Mouse (Mus musculus) hindbrain, embryonic 15.5 days (tissue): ENCODE measurements around the gene Gapdhs. TPM values are rescaled to one million over a fixed set of nuclear protein-coding genes. Genes with fewer than 3 reads are reported as not detected.

ENCODE experiments used
- ATAC-seq: fragments of 200-750 bp; cut with Nextera tagmentation; 2 replicates; pipeline ENCODE4 v1.8.0; 2017; ENCODE audit warnings: low read depth, moderate number of reproducible peaks, moderate TSS enrichment; ENCODE audit not compliant: low FRiP score
- H3K27ac ChIP-seq: fragments of 300-500 bp; sonication (generic); replicated peaks from 2 replicates; pipeline ENCODE4 v1.5.1; 2015; ENCODE audit warnings: mild to moderate bottlenecking, inconsistent platforms
- H3K27me3 ChIP-seq: fragments of 300-500 bp; sonication (generic); 2 replicates; pipeline ENCODE4 v1.6.1; 2015; ENCODE audit warnings: control low read depth, inconsistent platforms
- H3K36me3 ChIP-seq: fragments of 300-500 bp; sonication (generic); 2 replicates; pipeline ENCODE4 v1.6.1; 2015; ENCODE audit warnings: control low read depth, inconsistent platforms
- H3K4me1 ChIP-seq: fragments of 300-500 bp; sonication (generic); replicated peaks from 2 replicates; pipeline ENCODE4 v1.6.1; 2015; ENCODE audit warnings: control low read depth, inconsistent platforms
- H3K4me2 ChIP-seq: fragments of 300-500 bp; sonication (generic); 2 replicates; pipeline ENCODE4 v1.6.1; 2015; ENCODE audit warnings: moderate library complexity, mild to moderate bottlenecking, inconsistent platforms
- H3K4me3 ChIP-seq: fragments of 300-500 bp; sonication (generic); 2 replicates; pipeline ENCODE4 v1.5.1; 2015; ENCODE audit warnings: mild to moderate bottlenecking, inconsistent platforms
- H3K9ac ChIP-seq: fragments of 300-500 bp; sonication (generic); 2 replicates; pipeline ENCODE4 v1.6.1; 2015; ENCODE audit warnings: inconsistent platforms
- H3K9me3 ChIP-seq: fragments of 300-500 bp; sonication (generic); 2 replicates; pipeline ENCODE4 v1.6.1; 2016; ENCODE audit warnings: control low read depth, inconsistent platforms
- WGBS: fragments of 180-500 bp; shearing (Covaris S2); methylation state at CpG from one replicate; pipeline ENCODE4 v1.1.7; 2015; 5-methylcytosine and 5-hydroxymethylcytosine counted together
- polyA plus RNA-seq: library from polyadenylated mRNA; unstranded; fragments of >200 nt; fragmentation: Nextera tagmentation; extraction: Ambion mirVana; gene quantifications from 2 replicates; pipeline ENCODE4 v1.2.1, GENCODE M21; 2015

Gapdhs gene
- polyA plus RNA-seq, 1 experiment from 2014 or later, result 0.79 TPM

DNA sequence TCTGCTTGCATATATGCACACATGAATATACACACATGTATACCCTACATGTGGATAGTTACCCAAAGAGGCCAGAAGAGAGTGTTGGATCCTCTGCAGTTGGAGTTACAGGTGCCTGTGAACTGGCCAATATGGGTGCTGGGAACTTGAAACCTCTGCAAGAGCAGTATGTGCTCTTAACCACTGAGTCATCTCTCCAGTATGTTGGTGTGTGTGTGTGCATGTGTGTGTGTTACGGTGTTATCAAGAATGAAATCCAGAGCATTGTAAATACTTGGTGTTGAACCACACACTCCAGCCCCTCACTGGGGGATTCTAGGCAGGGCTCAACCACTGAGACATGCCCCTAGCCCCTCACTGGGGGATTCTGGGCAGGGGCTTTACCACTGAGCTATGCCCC, 36.0 kb downstream of the Gapdhs start:
- no peak for ATAC-seq
- 100% methylated on average over 1 of the region's 1 CpGs for WGBS

DNA sequence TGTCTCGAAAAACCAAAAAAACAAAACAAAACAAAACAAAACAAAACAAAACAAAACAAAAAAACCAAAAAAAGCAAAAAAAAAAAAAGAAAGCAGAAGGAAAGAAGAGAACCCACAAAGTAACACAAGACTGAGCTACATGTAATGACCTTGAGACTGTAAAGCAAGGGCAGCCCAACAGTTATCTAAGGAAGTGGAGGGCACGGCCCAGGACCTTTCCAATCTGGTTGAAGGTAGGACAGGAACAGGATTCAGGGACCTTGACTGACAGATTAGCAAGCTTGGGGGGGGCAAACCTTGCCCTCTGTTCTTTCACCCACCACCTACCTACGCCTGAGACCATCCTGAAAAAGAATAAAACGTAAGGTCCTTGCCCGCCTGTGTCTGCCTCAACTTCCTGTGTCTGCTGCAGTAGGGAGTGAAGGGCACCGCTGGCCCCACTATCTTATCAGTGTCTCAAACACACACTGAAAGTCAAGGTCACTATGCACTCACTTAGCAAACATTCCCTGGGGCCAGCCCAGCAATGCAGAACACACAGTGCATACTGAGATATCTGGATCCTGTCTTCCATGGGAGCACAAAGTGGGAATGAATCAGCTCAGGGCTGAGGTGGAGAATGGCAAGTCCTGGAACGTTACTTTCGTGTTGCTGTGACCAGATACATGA, 37.1 kb downstream of the Gapdhs start:
- no peak overlapping the region for H3K27ac ChIP-seq
- no peak overlapping the region for H3K4me2 ChIP-seq
- no peaks in the 10 kb centered on the region for H3K27me3 ChIP-seq
- 80% methylated on average over 8 of the region's 8 CpGs for WGBS
- H3K9ac ChIP-seq, result no peak overlapping the region
- H3K4me1 ChIP-seq, result no peaks in the 10 kb centered on the region
- H3K36me3 ChIP-seq, result no peaks in the 10 kb centered on the region
- ATAC-seq, result no peak
- H3K4me3 ChIP-seq, result no peak overlapping the region
- H3K9me3 ChIP-seq, result no peaks in the 10 kb centered on the region

More for the DNA sequence above, 36.0 kb downstream of the Gapdhs start:
- no peak overlapping the region for H3K27ac ChIP-seq
- H3K9me3 ChIP-seq, result no peaks in the 10 kb centered on the region
- H3K27me3 ChIP-seq, result no peaks in the 10 kb centered on the region
- H3K9ac ChIP-seq, result no peak overlapping the region
- no peaks in the 10 kb centered on the region for H3K36me3 ChIP-seq
- no peaks in the 10 kb centered on the region for H3K4me1 ChIP-seq
- H3K4me3 ChIP-seq, result no peak overlapping the region
- H3K4me2 ChIP-seq, result no peak overlapping the region

GRCm38 (mm10) chr7:30698589-30698988, 44.9 kb downstream of the Gapdhs start, which contains the start of gene 2200002J24Rik:
2200002J24Rik (plus strand) TSS chr7:30698926.
- whole genome bisulfite sequencing, result 42% methylated on average over 9 of the region's 9 CpGs
- no peak for ATAC-seq
- no peaks in the 10 kb centered on the region for H3K27me3 ChIP-seq

DNA sequence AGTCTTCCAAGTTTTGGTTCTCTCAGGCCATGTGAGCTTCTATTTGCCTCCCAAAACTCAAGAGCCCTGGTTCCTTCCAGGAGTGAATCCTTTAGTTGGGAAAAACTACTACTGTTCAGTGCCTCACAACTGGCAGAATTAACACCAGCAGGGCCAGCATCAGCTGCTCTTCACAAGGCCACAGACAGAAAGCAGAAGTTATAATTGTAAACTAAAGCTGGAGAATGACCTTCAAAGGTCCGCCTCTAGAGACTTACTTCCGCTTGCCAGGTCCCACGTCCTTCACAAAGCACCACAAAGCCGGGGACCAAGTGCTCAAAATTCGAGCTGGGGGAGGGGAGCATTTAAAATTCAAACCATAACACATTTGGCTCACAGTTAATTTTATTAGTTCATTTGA, 45.4 kb downstream of the Gapdhs start:
- WGBS, result 79% methylated on average over 5 of the region's 5 CpGs
- H3K9me3 ChIP-seq, result no peaks in the 10 kb centered on the region
- ATAC-seq, result no peak
- no peak overlapping the region for H3K9ac ChIP-seq
- no peaks in the 10 kb centered on the region for H3K27me3 ChIP-seq
- no peaks in the 10 kb centered on the region for H3K36me3 ChIP-seq
- H3K4me3 ChIP-seq, result no peak overlapping the region
- no peak overlapping the region for H3K4me2 ChIP-seq
- no peak overlapping the region for H3K27ac ChIP-seq
- no peaks in the 10 kb centered on the region for H3K4me1 ChIP-seq

More at GRCm38 (mm10) chr7:30698589-30698988, 44.9 kb downstream of the Gapdhs start, which contains the start of gene 2200002J24Rik:
- Histone ChIP-seq H3K4me2 (no peak within 1 kb of the TSS), H3K9ac (no peak within 1 kb of the TSS), H3K9me3 (no peaks in the 10 kb centered on the region), H3K27ac (no peak within 1 kb of the TSS), H3K36me3 (no peaks in the 10 kb centered on the region), H3K4me1 (no peaks in the 10 kb centered on the region), H3K4me3 (no peak within 1 kb of the TSS)

DNA sequence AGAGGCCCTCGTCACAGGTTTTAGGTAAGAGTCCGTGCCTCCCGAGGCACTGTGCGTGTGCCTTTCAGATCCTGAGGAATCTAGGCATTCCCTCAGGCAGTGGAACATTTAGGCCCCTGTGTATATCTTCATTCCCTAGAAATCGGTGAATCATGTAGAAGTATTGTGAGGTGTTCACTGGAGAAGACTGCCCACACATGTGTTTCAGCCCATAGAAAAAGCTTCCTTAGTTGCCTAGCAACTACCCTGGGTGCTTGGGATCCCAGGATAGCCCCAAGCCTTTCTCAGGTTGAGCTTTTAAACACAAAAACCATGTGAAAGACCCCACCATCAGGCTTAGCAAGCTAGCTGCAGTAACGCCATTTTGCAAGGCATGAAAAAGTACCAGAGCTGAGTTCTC, 55.2 kb downstream of the Gapdhs start:
- no peak overlapping the region for H3K4me2 ChIP-seq
- peaks cover 19% of the 10 kb centered on the region for H3K27me3 ChIP-seq

GRCm38 (mm10) chr7:30683425-30683824, 60.1 kb downstream of the Gapdhs start:
- peaks cover 19% of the 10 kb centered on the region for H3K27me3 ChIP-seq
- H3K27ac ChIP-seq, result no peak overlapping the region
- no peak overlapping the region for H3K9ac ChIP-seq
- H3K4me2 ChIP-seq, result no peak overlapping the region
- WGBS, result 89% methylated on average over 2 of the region's 2 CpGs
- ATAC-seq, result no peak
- no peaks in the 10 kb centered on the region for H3K36me3 ChIP-seq
- no peaks in the 10 kb centered on the region for H3K9me3 ChIP-seq
- H3K4me1 ChIP-seq, result no peaks in the 10 kb centered on the region
- H3K4me3 ChIP-seq, result no peak overlapping the region

More for the DNA sequence above, 55.2 kb downstream of the Gapdhs start:
- WGBS, result 79% methylated on average over 6 of the region's 6 CpGs
- H3K36me3 ChIP-seq, result no peaks in the 10 kb centered on the region
- H3K4me3 ChIP-seq, result no peak overlapping the region
- no peaks in the 10 kb centered on the region for H3K9me3 ChIP-seq
- H3K27ac ChIP-seq, result no peak overlapping the region
- ATAC-seq, result no peak
- no peak overlapping the region for H3K9ac ChIP-seq
- H3K4me1 ChIP-seq, result no peaks in the 10 kb centered on the region

- H3K9ac ChIP-seq, result no peak overlapping the region
- no peak overlapping the region for H3K27ac ChIP-seq
- H3K27me3 ChIP-seq, result peaks cover 4% of the 10 kb centered on the region; the same call in 1 of the 2 replicates
- H3K4me3 ChIP-seq, result no peak overlapping the region
- H3K36me3 ChIP-seq, result no peaks in the 10 kb centered on the region
- no peaks in the 10 kb centered on the region for H3K4me1 ChIP-seq
- H3K9me3 ChIP-seq, result no peaks in the 10 kb centered on the region
- no peak for ATAC-seq
- no peak overlapping the region for H3K4me2 ChIP-seq
- WGBS, result 71% methylated on average over 5 of the region's 5 CpGs
These were observed 61.6 kb downstream of the Gapdhs start for GRCm38 (mm10) chr7:30681897-30682296.

Other genes with a start within 250 kb of the Gapdhs start
- 101 and 135 TPM in 2 replicates for gene Arhgap33, start 208.6 kb downstream of the Gapdhs start, polyA plus RNA-seq
- gene Hspb6, start 191.5 kb downstream of the Gapdhs start, polyA plus RNA-seq, result 11.1 and 13.2 TPM in 2 replicates
- 8.4 and 9.1 TPM in 2 replicates for gene Proser3, start 191.4 kb downstream of the Gapdhs start, polyA plus RNA-seq
- 52.7 and 53.1 TPM in 2 replicates for gene Lin37, start 183.8 kb downstream of the Gapdhs start, polyA plus RNA-seq
- gene U2af1l4, start 180.4 kb downstream of the Gapdhs start, polyA plus RNA-seq, result 89.7 and 92.1 TPM in 2 replicates
- gene Gm49396, start 180.3 kb downstream of the Gapdhs start, polyA plus RNA-seq, result 15.4 and 17.5 TPM in 2 replicates
- gene Psenen, start 180.1 kb downstream of the Gapdhs start, polyA plus RNA-seq, result 124 and 134 TPM in 2 replicates
- gene Igflr1, start 178.3 kb downstream of the Gapdhs start, polyA plus RNA-seq, result 5.5 and 6.0 TPM in 2 replicates
- gene Kmt2b, start 155.0 kb downstream of the Gapdhs start, polyA plus RNA-seq, result 9.2 and 9.8 TPM in 2 replicates
- 0.10 and 0.37 TPM in 2 replicates for gene Zbtb32, start 144.8 kb downstream of the Gapdhs start, polyA plus RNA-seq
- 0.51 and 0.82 TPM in 2 replicates for gene Upk1a, start 130.8 kb downstream of the Gapdhs start, polyA plus RNA-seq
- gene Cox6b1, start 117.5 kb downstream of the Gapdhs start, polyA plus RNA-seq, result 1,185 and 1,301 TPM in 2 replicates
- gene Etv2, start 107.8 kb downstream of the Gapdhs start, polyA plus RNA-seq, result not detected in 2 replicates
- gene Rbm42, start 93.4 kb downstream of the Gapdhs start, polyA plus RNA-seq, result 131 and 139 TPM in 2 replicates
- gene Haus5, start 78.7 kb downstream of the Gapdhs start, polyA plus RNA-seq, result 25.9 and 29.9 TPM in 2 replicates
- not detected in 2 replicates for gene Pmis2, start 72.1 kb downstream of the Gapdhs start, polyA plus RNA-seq
- not detected in 2 replicates for gene 2200002J24Rik, start 44.8 kb downstream of the Gapdhs start, polyA plus RNA-seq
- gene Atp4a, start 31.5 kb downstream of the Gapdhs start, polyA plus RNA-seq, result 3.1 and 3.3 TPM in 2 replicates
- gene Tmem147, start 14.1 kb downstream of the Gapdhs start, polyA plus RNA-seq, result 273 and 284 TPM in 2 replicates
- gene Sbsn, start 7.8 kb upstream of the Gapdhs start, polyA plus RNA-seq, result 2.2 TPM in 2 replicates
- 2.0 and 3.0 TPM in 2 replicates for gene Dmkn, start 20.1 kb upstream of the Gapdhs start, polyA plus RNA-seq
- gene Krtdap, start 44.2 kb upstream of the Gapdhs start, polyA plus RNA-seq, result 0.52 and 2.8 TPM in 2 replicates
- gene Ffar2, start 80.1 kb upstream of the Gapdhs start, polyA plus RNA-seq, result 0.21 TPM in 1 of 2 replicates, not detected in the other
- 0.13 TPM in 1 of 2 replicates, not detected in the other for gene Ffar3, start 112.5 kb upstream of the Gapdhs start, polyA plus RNA-seq
- not detected in 2 replicates for gene Ffar1, start 117.9 kb upstream of the Gapdhs start, polyA plus RNA-seq
- gene Cd22, start 136.7 kb upstream of the Gapdhs start, polyA plus RNA-seq, result 0.35 TPM in 1 of 2 replicates, not detected in the other
- 4.1 and 5.0 TPM in 2 replicates for gene Mag, start 171.2 kb upstream of the Gapdhs start, polyA plus RNA-seq
- gene Hamp2, start 181.0 kb upstream of the Gapdhs start, polyA plus RNA-seq, result not detected in 2 replicates
- gene Hamp, start 200.4 kb upstream of the Gapdhs start, polyA plus RNA-seq, result not detected in 2 replicates
- gene Usf2, start 213.1 kb upstream of the Gapdhs start, polyA plus RNA-seq, result 27.3 and 29.3 TPM in 2 replicates
- 24.3 and 24.4 TPM in 2 replicates for gene Lsr, start 229.8 kb upstream of the Gapdhs start, polyA plus RNA-seq
- 0.69 and 1.1 TPM in 2 replicates for gene Fam187b, start 230.1 kb upstream of the Gapdhs start, polyA plus RNA-seq